Mouse (Mus musculus): ENCODE measurements at regions not wholly inside any gene's neighbourhood (a gene's known extent, or its start where the extent isn't known, plus 50 kb on each side); places are given as distances from the start of the nearest gene placed in this dataset.
A peak's percentile ranks its signal among the peaks of the same experiment; 100 is the strongest.
"Not testable (repeated sequence)": the region's sequence is repeated elsewhere in the genome, so short reads cannot be mapped to it uniquely, and the experiment has no call there.

DNA sequence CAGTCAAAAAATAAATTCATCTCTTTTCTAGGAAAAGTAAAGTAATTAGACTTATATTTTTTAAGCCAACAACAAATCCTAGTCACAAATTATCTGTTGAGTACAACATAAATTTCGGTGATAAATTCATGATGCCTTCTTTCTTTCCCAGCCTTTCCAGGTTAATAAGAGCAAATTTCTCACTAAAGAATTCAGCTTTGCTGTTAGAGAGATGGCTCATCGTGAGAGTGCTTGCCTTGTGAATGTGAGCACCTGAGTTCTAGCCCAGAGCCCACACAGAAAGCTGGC lies 125.2 kb upstream of the Intu start:
- H3K9me3 ChIP-seq, result no peaks in the 10 kb centered on the region
- no peaks in the 10 kb centered on the region for H3K36me3 ChIP-seq
- 95% methylated on average over 2 of the region's 2 CpGs for WGBS
- no peak overlapping the region for H3K4me2 ChIP-seq (replicated peaks)
- no peak overlapping the region for H3K9ac ChIP-seq (replicated peaks)
- no peaks in the 10 kb centered on the region for H3K27me3 ChIP-seq
- H3K4me1 ChIP-seq, result peaks cover 6% of the 10 kb centered on the region; the same call in 1 of the 2 replicates
- H3K4me3 ChIP-seq, result no peak overlapping the region
- no peak for ATAC-seq (replicated peaks)
- H3K27ac ChIP-seq (replicated peaks), result no peak overlapping the region

DNA sequence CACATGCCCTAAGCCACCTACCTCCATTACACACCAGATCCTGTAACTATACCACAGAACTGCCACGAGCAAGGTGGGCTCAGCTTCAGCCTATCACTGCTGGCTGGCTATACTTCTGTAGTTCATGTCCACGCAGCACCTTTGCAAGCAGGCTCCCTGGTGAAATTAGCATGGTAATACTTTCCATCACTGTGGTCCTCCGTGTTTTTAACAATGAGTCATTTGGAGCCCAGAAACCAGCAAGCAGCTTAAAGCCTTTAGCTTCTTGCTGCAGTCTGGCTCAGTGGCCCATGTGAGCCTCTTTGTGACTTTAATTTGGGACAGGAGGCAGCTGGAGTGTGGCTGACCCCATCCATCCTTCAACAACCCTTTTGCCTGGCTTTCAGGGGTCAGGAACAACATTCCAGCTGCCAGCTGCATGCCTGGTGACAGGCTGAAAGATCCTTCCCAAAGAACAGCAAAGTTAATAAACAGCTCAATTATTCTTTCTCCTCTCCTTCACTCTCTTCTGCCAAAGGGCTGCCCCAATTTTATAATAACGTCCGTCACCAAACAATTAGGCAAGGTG lies 122.1 kb upstream of the Intu start:
- no peak overlapping the region for H3K4me2 ChIP-seq (replicated peaks)
- 42% methylated on average over 5 of the region's 5 CpGs for WGBS
- no peak for ATAC-seq (replicated peaks)

DNA sequence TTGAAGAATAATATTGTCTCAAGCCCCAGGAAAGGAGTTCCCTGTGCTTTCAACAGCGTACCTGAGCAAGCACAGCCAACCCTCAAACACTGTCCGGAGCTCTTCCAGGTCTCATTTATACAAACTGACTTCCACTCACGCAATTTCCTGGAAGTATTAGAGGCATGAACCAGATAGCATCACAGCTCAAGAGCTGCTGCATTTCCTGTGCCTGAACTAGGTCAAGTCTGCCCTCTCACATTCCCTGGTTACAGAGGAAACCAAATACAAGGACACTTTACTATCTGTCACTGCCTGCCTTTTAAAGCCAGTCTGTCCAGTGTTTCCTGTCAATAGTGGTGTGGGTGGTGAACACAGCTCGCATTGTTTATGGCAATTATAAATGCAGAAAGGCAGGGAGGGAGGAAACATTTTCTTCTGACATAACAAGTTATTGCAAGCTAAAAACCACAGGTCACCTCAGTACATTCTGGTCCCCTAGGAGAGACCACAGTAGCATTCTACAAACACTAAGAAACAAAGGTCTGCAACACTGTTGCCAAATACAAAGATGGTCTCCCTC lies 120.3 kb upstream of the Intu start:
- Histone ChIP-seq H3K36me3 (no peaks in the 10 kb centered on the region), H3K9ac (replicated peaks) (no peak overlapping the region), H3K27me3 (no peaks in the 10 kb centered on the region), H3K27ac (replicated peaks) (no peak overlapping the region), H3K9me3 (no peaks in the 10 kb centered on the region), H3K4me2 (replicated peaks) (no peak overlapping the region), H3K4me1 (0 out of 2 replicates have a peak, but pooled peaks cover 3% of the 10 kb centered on the region), H3K4me3 (no peak overlapping the region)
- ATAC-seq (replicated peaks), result no peak
- WGBS, result 86% methylated on average over 4 of the region's 4 CpGs

More for the DNA sequence above, 122.1 kb upstream of the Intu start:
- Histone ChIP-seq H3K36me3 (no peaks in the 10 kb centered on the region), H3K27ac (replicated peaks) (no peak overlapping the region), H3K9me3 (no peaks in the 10 kb centered on the region), H3K4me3 (no peak overlapping the region), H3K27me3 (no peaks in the 10 kb centered on the region), H3K9ac (replicated peaks) (no peak overlapping the region), H3K4me1 (0 out of 2 replicates have a peak, but pooled peaks cover 3% of the 10 kb centered on the region)

DNA sequence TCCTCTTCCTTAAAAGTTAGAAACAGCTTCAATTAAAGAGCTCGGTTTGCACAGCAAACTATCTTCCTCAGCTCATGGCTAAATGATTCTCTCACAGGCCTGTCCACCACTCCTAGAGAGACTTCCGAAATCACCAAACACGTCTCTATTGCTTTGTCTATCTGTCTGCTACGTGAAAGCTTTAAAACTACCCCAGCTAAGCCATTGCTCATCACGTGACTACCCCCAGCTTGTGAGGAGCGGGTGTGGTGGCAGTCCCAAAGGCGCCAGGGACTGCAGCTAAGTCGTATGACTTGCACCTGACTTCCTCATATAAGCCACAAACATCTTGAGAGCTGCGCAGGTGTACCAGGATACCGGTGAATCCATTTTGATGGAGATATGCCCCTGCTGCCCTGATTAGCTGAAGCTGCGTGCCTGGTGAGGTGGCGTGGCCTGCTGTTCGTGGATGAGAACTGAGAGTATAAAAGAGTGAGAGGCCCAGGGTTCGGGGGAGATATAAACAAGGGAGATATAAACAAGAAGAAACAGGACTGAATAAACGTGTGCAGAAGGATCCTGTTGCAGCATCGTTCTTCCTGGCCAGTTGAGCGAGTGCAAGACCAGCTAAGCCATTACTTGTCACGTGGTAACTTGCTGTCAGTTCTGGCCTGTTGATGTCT lies 105.8 kb upstream of the Intu start:
- not testable (repeated sequence) for H3K27ac ChIP-seq (replicated peaks); H3K4me3 ChIP-seq; ATAC-seq (replicated peaks); H3K4me2 ChIP-seq (replicated peaks); H3K27me3 ChIP-seq; H3K9ac ChIP-seq (replicated peaks); H3K9me3 ChIP-seq; H3K4me1 ChIP-seq; H3K36me3 ChIP-seq
- WGBS, result 55% methylated on average over 18 of the region's 18 CpGs

DNA sequence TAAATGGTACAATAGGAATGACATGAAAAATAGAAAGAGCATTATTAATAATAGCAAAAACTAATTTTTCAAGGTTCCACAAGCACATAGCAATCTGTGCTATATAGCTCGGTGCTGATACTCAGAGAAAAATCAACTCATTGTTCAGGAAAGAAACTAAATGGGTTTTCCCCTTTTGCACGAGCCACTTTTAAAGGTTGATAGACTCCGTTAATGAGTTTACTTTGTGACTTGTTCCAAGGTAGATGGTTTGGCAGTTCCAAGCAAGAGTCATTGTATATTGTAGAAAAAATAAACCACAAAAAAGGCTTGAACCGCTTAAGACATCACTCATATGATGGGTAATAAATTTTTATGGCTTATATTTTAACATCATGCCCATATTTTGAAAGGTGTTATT lies 105.0 kb upstream of the Intu start:
- no peaks in the 10 kb centered on the region for H3K4me1 ChIP-seq
- no peaks in the 10 kb centered on the region for H3K36me3 ChIP-seq
- no peaks in the 10 kb centered on the region for H3K27me3 ChIP-seq
- H3K4me3 ChIP-seq, result no peak overlapping the region
- ATAC-seq (replicated peaks), result no peak
- H3K4me2 ChIP-seq (replicated peaks), result no peak overlapping the region
- no peaks in the 10 kb centered on the region for H3K9me3 ChIP-seq
- WGBS, result 85% methylated on average over 4 of the region's 4 CpGs
- no peak overlapping the region for H3K27ac ChIP-seq (replicated peaks)
- no peak overlapping the region for H3K9ac ChIP-seq (replicated peaks)

DNA sequence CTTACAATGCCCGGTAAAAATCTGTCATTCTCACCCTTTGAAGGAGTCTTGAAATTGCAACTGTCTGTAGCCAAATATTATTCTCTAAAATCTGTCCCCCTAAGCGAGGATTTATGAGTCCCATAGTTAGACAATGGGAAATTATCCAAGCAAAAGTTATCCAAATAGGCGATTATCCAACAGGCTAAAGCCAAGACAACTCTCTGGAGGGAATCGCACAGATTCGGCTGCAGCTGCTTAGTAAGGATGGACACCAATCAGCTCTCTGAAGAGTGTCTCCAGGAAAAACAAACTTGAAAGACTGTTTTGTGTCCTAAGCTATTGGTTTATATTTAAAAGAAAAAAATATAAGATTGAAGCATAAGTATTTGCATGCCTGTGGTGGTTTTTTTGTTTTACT lies 103.1 kb upstream of the Intu start:
- no peak overlapping the region for H3K4me3 ChIP-seq
- H3K9me3 ChIP-seq, result no peaks in the 10 kb centered on the region
- no peak overlapping the region for H3K27ac ChIP-seq (replicated peaks)
- H3K9ac ChIP-seq (replicated peaks), result no peak overlapping the region
- H3K36me3 ChIP-seq, result no peaks in the 10 kb centered on the region
- no peak overlapping the region for H3K4me2 ChIP-seq (replicated peaks)
- no peaks in the 10 kb centered on the region for H3K4me1 ChIP-seq
- WGBS, result 68% methylated on average over 5 of the region's 5 CpGs
- no peak for ATAC-seq (replicated peaks)
- no peaks in the 10 kb centered on the region for H3K27me3 ChIP-seq

DNA sequence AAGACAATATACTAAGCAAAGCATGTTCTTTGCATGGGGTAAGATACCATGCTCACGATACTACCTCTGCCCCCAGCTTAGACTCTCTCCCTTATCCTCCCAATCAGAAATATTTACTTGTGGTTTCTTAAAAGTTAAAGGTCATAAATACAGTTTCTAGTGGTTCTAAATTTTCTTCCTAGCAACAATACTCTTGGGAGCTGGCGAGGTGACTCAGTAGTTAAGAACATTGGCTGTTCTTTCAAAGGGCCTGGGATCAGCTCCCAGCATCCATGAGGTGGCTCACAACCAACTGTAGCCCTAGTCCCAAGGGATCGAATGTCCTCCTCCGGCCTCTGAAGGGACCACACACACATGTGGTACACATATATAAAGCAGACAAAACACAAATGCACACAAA lies 92.8 kb upstream of the Intu start:
- no peaks in the 10 kb centered on the region for H3K36me3 ChIP-seq
- no peak for ATAC-seq (replicated peaks)
- H3K27me3 ChIP-seq, result no peaks in the 10 kb centered on the region
- H3K9ac ChIP-seq (replicated peaks), result no peak overlapping the region
- H3K27ac ChIP-seq (replicated peaks), result no peak overlapping the region
- H3K4me2 ChIP-seq (replicated peaks), result no peak overlapping the region
- no peaks in the 10 kb centered on the region for H3K9me3 ChIP-seq
- H3K4me1 ChIP-seq, result no peaks in the 10 kb centered on the region
- 93% methylated on average over 4 of the region's 4 CpGs for WGBS
- H3K4me3 ChIP-seq, result no peak overlapping the region

DNA sequence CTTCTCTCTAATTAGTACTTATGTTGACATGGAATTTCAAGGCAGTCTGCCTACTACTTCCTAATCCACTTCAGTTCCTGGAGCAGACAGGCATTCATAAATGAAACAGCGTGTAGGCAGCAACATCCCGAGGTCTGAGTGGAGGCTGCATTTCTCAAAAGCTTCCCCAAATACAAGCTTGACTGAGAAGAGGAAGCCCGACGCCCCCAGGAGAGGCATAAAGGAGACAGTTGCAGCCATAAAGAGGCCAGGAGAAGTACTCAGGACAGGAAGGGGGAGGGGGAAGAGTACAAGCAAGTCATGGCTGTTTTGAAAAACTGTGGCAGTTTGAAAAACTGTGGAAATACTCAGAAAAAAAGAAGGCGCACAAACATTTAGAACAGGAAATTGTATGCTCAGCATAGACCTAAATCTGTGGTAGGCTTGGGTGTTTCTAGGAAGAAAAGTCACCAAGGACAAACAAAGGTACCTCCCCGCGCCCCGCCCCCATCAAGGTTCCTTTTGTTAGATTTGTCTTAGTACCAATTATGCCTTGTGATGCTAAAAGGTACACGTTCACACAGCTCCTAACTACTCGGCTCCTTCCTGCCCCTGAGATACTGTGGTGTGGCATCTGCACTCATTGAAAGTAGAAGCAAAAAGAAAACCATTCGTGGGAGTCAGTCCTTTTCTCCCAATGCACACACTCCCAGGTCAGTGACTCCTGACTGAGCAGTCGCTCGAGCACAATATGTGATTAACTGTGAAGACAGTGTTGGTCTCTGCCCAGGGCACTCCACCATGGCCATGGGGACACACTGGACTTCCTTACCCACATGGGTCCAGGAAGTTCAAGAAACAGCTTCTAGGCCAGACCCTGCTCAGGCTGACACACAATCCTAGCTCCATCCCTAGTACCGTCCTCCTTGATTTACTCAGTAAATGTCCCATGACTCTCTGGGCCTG lies 89.7 kb upstream of the Intu start:
- Histone ChIP-seq H3K4me2 (replicated peaks) (no peak overlapping the region), H3K36me3 (no peaks in the 10 kb centered on the region), H3K27me3 (no peaks in the 10 kb centered on the region), H3K4me3 (no peak overlapping the region), H3K9me3 (no peaks in the 10 kb centered on the region), H3K27ac (replicated peaks) (no peak overlapping the region), H3K4me1 (peaks cover 6% of the 10 kb centered on the region; the same call in 1 of the 2 replicates), H3K9ac (replicated peaks) (no peak overlapping the region)
- 52% methylated on average over 14 of the region's 14 CpGs for WGBS
- no peak for ATAC-seq (replicated peaks)

DNA sequence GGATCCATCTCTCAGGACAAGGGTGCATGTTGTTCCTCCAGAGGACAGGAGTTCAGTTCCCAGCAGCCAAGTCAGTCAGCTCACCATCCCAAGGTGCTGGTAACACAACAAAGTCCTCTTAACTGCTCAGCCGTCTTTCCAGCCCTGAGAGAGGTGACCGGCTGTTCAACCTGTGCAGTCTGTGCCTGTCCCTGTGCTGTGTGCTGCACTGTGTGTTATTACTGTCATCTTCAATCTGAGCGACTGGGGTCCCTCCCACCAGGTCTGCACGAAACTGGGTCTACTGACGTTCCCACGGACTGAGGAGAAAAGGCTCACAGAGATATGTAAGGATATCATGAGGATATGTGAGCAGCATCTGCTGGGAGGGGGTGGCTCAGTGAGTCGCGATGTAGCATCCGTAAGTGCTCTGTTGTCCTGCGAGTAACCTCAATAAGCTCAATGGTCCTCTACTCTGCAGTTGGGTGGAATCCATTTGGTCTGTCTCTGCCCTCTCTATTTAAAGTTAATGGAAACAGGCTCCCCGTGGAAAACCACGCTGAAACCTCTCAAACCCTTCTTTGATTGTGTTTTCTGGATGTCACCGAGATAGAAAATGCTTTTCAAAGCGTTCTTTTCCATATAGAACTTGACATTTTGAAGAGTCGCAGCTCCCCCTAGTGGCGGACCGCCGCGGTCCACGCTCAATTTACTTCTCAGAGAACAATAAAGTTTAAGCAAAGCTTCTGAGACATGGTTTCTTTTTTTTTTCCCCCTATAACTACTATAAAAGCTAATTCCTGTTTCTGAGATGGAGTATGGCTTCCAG lies 87.1 kb upstream of the Intu start:
- H3K27ac ChIP-seq (replicated peaks), result no peak overlapping the region; the same call in 1 of the 2 replicates
- 35% methylated on average over 20 of the region's 20 CpGs for WGBS
- H3K4me3 ChIP-seq, result peak overlapping the region; percentile 19; the same call in 1 of the 2 replicates
- H3K9me3 ChIP-seq, result no peaks in the 10 kb centered on the region
- peak overlapping the region; percentile 37 for H3K9ac ChIP-seq (replicated peaks)
- no peaks in the 10 kb centered on the region for H3K36me3 ChIP-seq
- peak overlapping the region; percentile 38 for H3K4me2 ChIP-seq (replicated peaks)
- H3K27me3 ChIP-seq, result no peaks in the 10 kb centered on the region
- peak; percentile 85 for ATAC-seq (replicated peaks)
- H3K4me1 ChIP-seq, result peaks cover 6% of the 10 kb centered on the region; the same call in 1 of the 2 replicates

DNA sequence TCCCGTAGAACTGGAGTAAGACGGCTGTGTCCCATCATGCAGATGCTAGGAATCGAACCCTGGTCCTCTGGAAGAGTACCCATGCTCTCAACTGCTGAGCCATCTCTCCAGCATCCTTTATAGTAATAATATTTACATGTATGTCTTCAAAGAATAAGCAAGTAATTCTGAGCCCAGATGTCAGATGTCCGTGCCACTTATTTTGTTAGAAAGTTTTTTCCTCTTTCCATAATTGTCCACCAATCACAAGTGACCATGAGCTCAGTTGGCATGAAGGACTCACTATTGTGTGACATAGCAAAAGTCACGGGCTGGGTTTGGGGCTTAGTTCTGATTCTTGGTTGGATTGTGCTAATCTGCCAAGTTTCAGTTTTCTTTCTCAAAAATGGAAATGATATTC lies 78.1 kb upstream of the Intu start:
- Histone ChIP-seq H3K4me2 (replicated peaks) (no peak overlapping the region), H3K4me3 (no peak overlapping the region), H3K27me3 (no peaks in the 10 kb centered on the region), H3K9ac (replicated peaks) (no peak overlapping the region), H3K27ac (replicated peaks) (no peak overlapping the region), H3K36me3 (no peaks in the 10 kb centered on the region), H3K4me1 (0 out of 2 replicates have a peak, but pooled peaks cover 4% of the 10 kb centered on the region), H3K9me3 (no peaks in the 10 kb centered on the region)
- WGBS, result 89% methylated on average over 5 of the region's 5 CpGs
- no peak for ATAC-seq (replicated peaks)

DNA sequence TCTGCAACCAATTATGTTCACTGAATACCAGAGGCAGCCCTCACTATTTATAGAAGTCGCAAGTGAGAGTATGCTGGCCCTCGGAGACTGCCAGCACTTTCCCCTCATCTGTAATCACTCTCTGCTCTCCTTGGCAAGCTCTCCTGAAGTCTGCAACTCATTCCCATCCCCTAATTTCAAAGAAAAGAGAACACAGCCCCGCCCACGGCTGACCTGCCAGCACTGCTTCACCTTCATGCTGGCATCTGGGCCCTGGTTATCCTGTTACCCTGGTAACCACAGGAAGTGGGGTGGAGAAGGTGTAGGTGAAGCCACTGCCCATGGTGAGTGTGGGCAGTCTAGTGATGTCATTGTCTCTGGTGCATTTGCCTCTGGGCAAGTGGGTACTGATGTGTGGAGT lies 77.5 kb upstream of the Intu start:
- H3K27me3 ChIP-seq, result no peaks in the 10 kb centered on the region
- H3K4me2 ChIP-seq (replicated peaks), result no peak overlapping the region
- 41% methylated on average over 4 of the region's 4 CpGs for WGBS
- 0 out of 2 replicates have a peak, but pooled peaks cover 4% of the 10 kb centered on the region for H3K4me1 ChIP-seq
- no peaks in the 10 kb centered on the region for H3K36me3 ChIP-seq
- no peaks in the 10 kb centered on the region for H3K9me3 ChIP-seq
- H3K4me3 ChIP-seq, result no peak overlapping the region
- no peak overlapping the region for H3K27ac ChIP-seq (replicated peaks)
- no peak for ATAC-seq (replicated peaks)
- H3K9ac ChIP-seq (replicated peaks), result no peak overlapping the region

Measured in forebrain, embryonic 15.5 days (tissue).